Mouse (Mus musculus): Measurements from ENCODE around the gene Stx1b. TPM values are rescaled to one million over a fixed set of nuclear protein-coding genes. Genes with fewer than 3 reads are reported as not detected.

The Stx1b gene
- polyA plus RNA-seq, 1 experiment from 2014 or later: 3.6 TPM

GRCm38 (mm10) chr7:127772080-127772479 lies 52.3 kb downstream of the Stx1b start:
- Histone ChIP-seq H3K27ac (no peak overlapping the region), H3K36me3 (peaks cover 12% of the 10 kb centered on the region), H3K9ac (no peak overlapping the region), H3K4me3 (no peak overlapping the region), H3K4me1 (peaks cover 36% of the 10 kb centered on the region), H3K9me3 (no peaks in the 10 kb centered on the region), H3K27me3 (no peaks in the 10 kb centered on the region), H3K4me2 (no peak overlapping the region)
- WGBS: 64% methylated on average over 3 of the region's 3 CpGs
- ATAC-seq (ENCODE audit: insufficient number of reproducible peaks, low FRiP score, low TSS enrichment, low read depth): no peak

GRCm38 (mm10) chr7:127771262-127771661 lies 53.1 kb downstream of the Stx1b start:
- no peak for ATAC-seq (ENCODE audit: insufficient number of reproducible peaks, low FRiP score, low TSS enrichment, low read depth)
- peaks cover 17% of the 10 kb centered on the region for H3K36me3 ChIP-seq
- H3K4me1 ChIP-seq: peaks cover 36% of the 10 kb centered on the region
- no peaks in the 10 kb centered on the region for H3K27me3 ChIP-seq
- peak overlapping the region; percentile 88; the same call in 1 of the 2 replicates for H3K4me2 ChIP-seq
- 58% methylated on average over 5 of the region's 5 CpGs for whole genome bisulfite sequencing
- H3K4me3 ChIP-seq: peak overlapping the region; percentile 70; the same call in 1 of the 2 replicates
- H3K27ac ChIP-seq: 0 out of 2 replicates have a peak overlapping the region, but pooled peaks have one; percentile 88
- no peaks in the 10 kb centered on the region for H3K9me3 ChIP-seq
- H3K9ac ChIP-seq: no peak overlapping the region

- 2% methylated on average over 27 of the region's 27 CpGs for WGBS
- Histone ChIP-seq H3K36me3 (peaks cover 26% of the 10 kb centered on the region), H3K9ac (peak overlapping the region; percentile 74), H3K4me3 (peak overlapping the region; percentile 70), H3K27ac (peak overlapping the region; percentile 88), H3K27me3 (no peaks in the 10 kb centered on the region), H3K4me1 (peaks cover 32% of the 10 kb centered on the region), H3K9me3 (no peaks in the 10 kb centered on the region), H3K4me2 (peak overlapping the region; percentile 88)
- ATAC-seq (ENCODE audit: insufficient number of reproducible peaks, low FRiP score, low TSS enrichment, low read depth): peak; percentile 2; the same call in 1 of the 2 replicates
Measured at GRCm38 (mm10) chr7:127770039-127770905, 54.1 kb downstream of the Stx1b start.

GRCm38 (mm10) chr7:127769651-127770038 lies 54.7 kb downstream of the Stx1b start, which contains the start of gene Orai3:
TSS of gene Orai3 (plus strand) at chr7:127769815.
- WGBS: 0% methylated on average over 24 of the region's 24 CpGs
- no peaks in the 10 kb centered on the region for H3K9me3 ChIP-seq
- H3K27me3 ChIP-seq: no peaks in the 10 kb centered on the region
- H3K36me3 ChIP-seq: peaks cover 33% of the 10 kb centered on the region
- peak within 1 kb of the TSS; percentile 70 for H3K4me3 ChIP-seq
- H3K4me1 ChIP-seq: peaks cover 32% of the 10 kb centered on the region
- ATAC-seq (ENCODE audit: insufficient number of reproducible peaks, low FRiP score, low TSS enrichment, low read depth): peak; percentile 73
- peak within 1 kb of the TSS; percentile 88 for H3K27ac ChIP-seq
- peak within 1 kb of the TSS; percentile 74 for H3K9ac ChIP-seq
- peak within 1 kb of the TSS; percentile 88 for H3K4me2 ChIP-seq

- WGBS: under 1% methylated on average over 16 of the region's 16 CpGs
- peaks cover 32% of the 10 kb centered on the region for H3K4me1 ChIP-seq
- H3K9ac ChIP-seq: peak overlapping the region; percentile 74
- no peaks in the 10 kb centered on the region for H3K9me3 ChIP-seq
- H3K36me3 ChIP-seq: peaks cover 38% of the 10 kb centered on the region
- H3K27ac ChIP-seq: peak overlapping the region; percentile 88
- H3K4me2 ChIP-seq: peak overlapping the region; percentile 88
- ATAC-seq (ENCODE audit: insufficient number of reproducible peaks, low FRiP score, low TSS enrichment, low read depth): peak; percentile 90
- H3K27me3 ChIP-seq: no peaks in the 10 kb centered on the region
- peak overlapping the region; percentile 70 for H3K4me3 ChIP-seq
Measured at GRCm38 (mm10) chr7:127768997-127769593, 55.3 kb downstream of the Stx1b start.

- Histone ChIP-seq H3K9ac (no peak overlapping the region), H3K4me2 (peak overlapping the region; percentile 88), H3K9me3 (no peaks in the 10 kb centered on the region), H3K4me1 (peaks cover 26% of the 10 kb centered on the region), H3K4me3 (0 out of 2 replicates have a peak overlapping the region, but pooled peaks have one; percentile 70), H3K36me3 (peaks cover 44% of the 10 kb centered on the region), H3K27ac (peak overlapping the region; percentile 81), H3K27me3 (no peaks in the 10 kb centered on the region)
- WGBS: 53% methylated on average over 13 of the region's 13 CpGs
- ATAC-seq (ENCODE audit: insufficient number of reproducible peaks, low FRiP score, low TSS enrichment, low read depth): no peak
Measured at GRCm38 (mm10) chr7:127768346-127768996, 55.9 kb downstream of the Stx1b start.

GRCm38 (mm10) chr7:127767671-127768345 lies 56.5 kb downstream of the Stx1b start:
- H3K4me2 ChIP-seq: no peak overlapping the region
- H3K9me3 ChIP-seq: no peaks in the 10 kb centered on the region
- H3K4me1 ChIP-seq: peaks cover 26% of the 10 kb centered on the region
- H3K9ac ChIP-seq: no peak overlapping the region
- no peak overlapping the region for H3K4me3 ChIP-seq
- peak overlapping the region; percentile 81 for H3K27ac ChIP-seq
- ATAC-seq (ENCODE audit: insufficient number of reproducible peaks, low FRiP score, low TSS enrichment, low read depth): no peak
- H3K36me3 ChIP-seq: peaks cover 48% of the 10 kb centered on the region
- no peaks in the 10 kb centered on the region for H3K27me3 ChIP-seq
- 93% methylated on average over 19 of the region's 19 CpGs for WGBS

- Histone ChIP-seq H3K9me3 (no peaks in the 10 kb centered on the region), H3K4me3 (no peak overlapping the region), H3K27ac (peak overlapping the region; percentile 47; the same call in 1 of the 2 replicates), H3K4me1 (peaks cover 26% of the 10 kb centered on the region), H3K9ac (no peak overlapping the region), H3K36me3 (peaks cover 53% of the 10 kb centered on the region), H3K27me3 (no peaks in the 10 kb centered on the region), H3K4me2 (no peak overlapping the region)
- ATAC-seq (ENCODE audit: insufficient number of reproducible peaks, low FRiP score, low TSS enrichment, low read depth): no peak
- 74% methylated on average over 17 of the region's 17 CpGs for WGBS
Measured at GRCm38 (mm10) chr7:127766851-127767609, 57.3 kb downstream of the Stx1b start.

- Histone ChIP-seq H3K27ac (no peak overlapping the region), H3K4me1 (peaks cover 21% of the 10 kb centered on the region), H3K27me3 (no peaks in the 10 kb centered on the region), H3K9ac (no peak overlapping the region), H3K4me2 (no peak overlapping the region), H3K4me3 (no peak overlapping the region), H3K36me3 (peaks cover 53% of the 10 kb centered on the region), H3K9me3 (no peaks in the 10 kb centered on the region)
- ATAC-seq (ENCODE audit: insufficient number of reproducible peaks, low FRiP score, low TSS enrichment, low read depth): no peak
- WGBS: 86% methylated on average over 2 of the region's 2 CpGs
Measured at GRCm38 (mm10) chr7:127765756-127766155, 58.6 kb downstream of the Stx1b start.

GRCm38 (mm10) chr7:127763642-127764041 lies 60.7 kb downstream of the Stx1b start:
- Histone ChIP-seq H3K9me3 (no peaks in the 10 kb centered on the region), H3K27ac (no peak overlapping the region), H3K9ac (no peak overlapping the region), H3K36me3 (peaks cover 53% of the 10 kb centered on the region), H3K27me3 (no peaks in the 10 kb centered on the region), H3K4me2 (no peak overlapping the region), H3K4me1 (peaks cover 16% of the 10 kb centered on the region), H3K4me3 (no peak overlapping the region)
- 91% methylated on average over 4 of the region's 4 CpGs for WGBS
- ATAC-seq (ENCODE audit: insufficient number of reproducible peaks, low FRiP score, low TSS enrichment, low read depth): no peak

GRCm38 (mm10) chr7:127761026-127761425 lies 63.3 kb downstream of the Stx1b start:
- H3K9ac ChIP-seq: no peak overlapping the region

More at GRCm38 (mm10) chr7:127761026-127761425, 63.3 kb downstream of the Stx1b start:
- H3K4me3 ChIP-seq: no peak overlapping the region
- no peaks in the 10 kb centered on the region for H3K9me3 ChIP-seq
- ATAC-seq (ENCODE audit: insufficient number of reproducible peaks, low FRiP score, low TSS enrichment, low read depth): no peak
- H3K27me3 ChIP-seq: no peaks in the 10 kb centered on the region
- H3K27ac ChIP-seq: no peak overlapping the region
- peaks cover 18% of the 10 kb centered on the region for H3K4me1 ChIP-seq
- peaks cover 58% of the 10 kb centered on the region for H3K36me3 ChIP-seq
- WGBS: 31% methylated on average over 7 of the region's 7 CpGs
- no peak overlapping the region for H3K4me2 ChIP-seq

All from limb, embryonic 15.5 days (tissue).